Mouse (Mus musculus) c-Kit-negative CD71-positive TER-119-positive erythroid progenitor cells, embryonic 14.5 days (primary cell): ENCODE measurements around the gene Limd2.
"Not testable (repeated sequence)": the region's sequence is repeated elsewhere in the genome, so short reads cannot be mapped to it uniquely, and the experiment has no call there.

Experiments
- DNase-seq: peaks from one replicate; pipeline ENCODE4 v3.0.0-alpha.2; 2013; ENCODE audit warnings: low read depth, low spot score

Gene Limd2

GRCm38 (mm10) chr11:106160841-106161721 lies at the start of gene Limd2, which contains the start of gene Gm10840:
Gene Limd2, minus strand, starts transcription at chr11:106160860.
Gene Gm10840, plus strand, starts transcription at chr11:106160850.
- no peak for DNase-seq

GRCm38 (mm10) chr11:106202123-106202465 lies 41.4 kb upstream of the Limd2 start, which contains the start of gene Strada:
Gene Strada, minus strand, starts transcription at chr11:106202168.
- DNase-seq, result no peak

GRCm38 (mm10) chr11:106201337-106202122 lies 40.9 kb upstream of the Limd2 start:
- no peak for DNase-seq

GRCm38 (mm10) chr11:106200756-106201155 lies 40.1 kb upstream of the Limd2 start:
- DNase-seq, result no peak

- DNase-seq, result not testable (repeated sequence)
Observed at GRCm38 (mm10) chr11:106199997-106200396, 39.3 kb upstream of the Limd2 start.

- no peak for DNase-seq
Observed at GRCm38 (mm10) chr11:106198277-106198676, 37.6 kb upstream of the Limd2 start.

GRCm38 (mm10) chr11:106195341-106195740 lies 34.7 kb upstream of the Limd2 start:
- DNase-seq, result no peak

GRCm38 (mm10) chr11:106194891-106195290 lies 34.2 kb upstream of the Limd2 start:
- no peak for DNase-seq

GRCm38 (mm10) chr11:106194155-106194541 lies 33.5 kb upstream of the Limd2 start:
- DNase-seq, result no peak

- peak; percentile 96 for DNase-seq
Observed at GRCm38 (mm10) chr11:106193371-106194154, 32.9 kb upstream of the Limd2 start.

GRCm38 (mm10) chr11:106192657-106193370 lies 32.2 kb upstream of the Limd2 start:
- peak; percentile 38 for DNase-seq

GRCm38 (mm10) chr11:106192241-106192640 lies 31.6 kb upstream of the Limd2 start:
- DNase-seq, result no peak

GRCm38 (mm10) chr11:106191716-106192115 lies 31.1 kb upstream of the Limd2 start:
- no peak for DNase-seq

- no peak for DNase-seq
Observed at GRCm38 (mm10) chr11:106187326-106187725, 26.7 kb upstream of the Limd2 start.

GRCm38 (mm10) chr11:106180449-106180801 lies 19.8 kb upstream of the Limd2 start:
- no peak for DNase-seq

GRCm38 (mm10) chr11:106179711-106180448 lies 19.2 kb upstream of the Limd2 start:
- no peak for DNase-seq

GRCm38 (mm10) chr11:106178036-106178782 lies 17.5 kb upstream of the Limd2 start:
- no peak for DNase-seq

- no peak for DNase-seq
Observed at GRCm38 (mm10) chr11:106176372-106176771, 15.7 kb upstream of the Limd2 start.

- DNase-seq, result no peak
Observed at GRCm38 (mm10) chr11:106175081-106175480, 14.4 kb upstream of the Limd2 start.

GRCm38 (mm10) chr11:106174372-106174771 lies 13.7 kb upstream of the Limd2 start:
- no peak for DNase-seq
